Mouse (Mus musculus) thymus, adult 2 months (tissue): ENCODE measurements around the gene Ino80b.

Experiments
- CTCF ChIP-seq: fragments of 200-500 bp; IDR thresholded peaks from 2 replicates; pipeline ENCODE4 v1.5.1; 2012; ENCODE audit warnings: mild to moderate bottlenecking, control low read depth, low read length, moderate library complexity, borderline replicate concordance; ENCODE audit not compliant: control insufficient read depth, poor library complexity, insufficient read depth; ENCODE audit errors: extremely low read depth
- POLR2A ChIP-seq: fragments of 200-500 bp; IDR thresholded peaks from 2 replicates; pipeline ENCODE4 v1.6.1; 2012; ENCODE audit warnings: mild to moderate bottlenecking, low read length, control low read depth, moderate library complexity; ENCODE audit not compliant: control insufficient read depth, poor library complexity, insufficient read depth; ENCODE audit errors: extremely low read depth

DNA sequence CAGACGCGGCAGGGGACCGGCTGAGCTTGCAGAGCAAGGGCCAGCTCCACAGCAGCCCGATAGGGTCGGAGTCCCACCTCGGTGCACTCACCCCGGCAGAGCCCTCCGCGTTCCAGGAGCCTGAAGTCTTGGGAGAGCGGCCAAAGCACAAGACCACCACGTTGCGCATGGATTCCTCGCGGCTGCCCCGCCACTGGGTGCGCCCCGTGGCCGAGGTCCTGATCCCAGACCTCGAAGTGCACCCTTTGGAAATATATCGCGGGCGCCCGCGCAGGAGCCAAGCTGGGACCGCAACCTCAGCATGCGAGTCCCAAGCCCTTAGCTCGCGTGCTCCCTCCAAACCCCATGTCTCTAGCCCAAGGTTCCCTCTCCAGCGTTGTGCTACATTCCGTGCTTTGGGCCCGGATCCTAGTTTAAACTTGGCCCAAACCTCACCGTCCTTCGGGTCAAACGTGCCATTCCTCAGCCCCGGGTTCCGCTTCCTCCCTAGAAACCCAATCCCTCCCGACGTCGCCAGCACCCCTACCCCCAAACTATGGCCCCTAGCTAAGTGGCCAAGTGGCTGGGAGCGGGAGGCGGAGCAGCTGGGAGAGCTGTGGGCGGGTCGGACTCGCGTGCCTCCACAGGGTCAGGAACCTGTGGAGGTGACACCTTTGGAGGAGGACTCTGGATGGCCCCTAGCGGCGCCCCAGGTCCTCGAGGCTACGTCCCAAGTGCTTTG, 36.9 kb upstream of the Ino80b start:
- TF ChIP-seq CTCF, result no peak
- TF ChIP-seq POLR2A, result no peak
